Mouse (Mus musculus): ENCODE data around the gene Prr5.

GRCm38 (mm10) chr15:84741573-84741972, 72.2 kb downstream of the Prr5 start:
- TF ChIP-seq POLR2A (IDR thresholded peaks at IDR 0.05; ENCODE audit: low read depth, low read length) = no peak
- no peak for TF ChIP-seq CTCF (IDR thresholded peaks at IDR 0.05; ENCODE audit: extremely low read depth, insufficient read depth, insufficient read length, insufficient replicate concordance)
